Mouse (Mus musculus) thymus, adult 2 months (tissue): ENCODE measurements at regions not wholly inside any gene's neighbourhood (a gene's known extent, or its start where the extent isn't known, plus 50 kb on each side); places are given as distances from the start of the nearest gene placed in this dataset.
"Not testable (repeated sequence)": the region's sequence is repeated elsewhere in the genome, so short reads cannot be mapped to it uniquely, and the experiment has no call there.

ENCODE experiments used
- DNase-seq: peaks from one replicate; pipeline ENCODE4 v3.0.0; 2021
- H3K27ac ChIP-seq: fragments of 200-500 bp; 2 replicates; pipeline ENCODE4 v1.5.1; 2012; ENCODE audit warnings: low read length, control low read depth; ENCODE audit not compliant: control insufficient read depth, insufficient read depth
- H3K27me3 ChIP-seq: fragments of 200-500 bp; 2 replicates; pipeline ENCODE4 v1.6.1; 2012; ENCODE audit warnings: mild to moderate bottlenecking, low read length, moderate library complexity, mixed read lengths; ENCODE audit not compliant: control insufficient read depth, insufficient read depth
- H3K36me3 ChIP-seq: fragments of 200-500 bp; 2 replicates; pipeline ENCODE4 v1.6.1; 2012; ENCODE audit warnings: mild to moderate bottlenecking, low read length, moderate library complexity; ENCODE audit not compliant: control insufficient read depth, insufficient read depth
- H3K4me1 ChIP-seq: fragments of 200-500 bp; replicated peaks from 2 replicates; pipeline ENCODE4 v1.6.1; 2012; ENCODE audit warnings: low read length; ENCODE audit not compliant: control insufficient read depth, insufficient read depth
- H3K4me3 ChIP-seq: fragments of 200-500 bp; 2 replicates; pipeline ENCODE4 v1.5.1; 2012; ENCODE audit warnings: mild to moderate bottlenecking, low read length, control low read depth, moderate library complexity; ENCODE audit not compliant: control insufficient read depth, insufficient read depth
- CTCF ChIP-seq: fragments of 200-500 bp; IDR thresholded peaks from 2 replicates; pipeline ENCODE4 v1.5.1; 2012; ENCODE audit warnings: mild to moderate bottlenecking, control low read depth, low read length, moderate library complexity, borderline replicate concordance; ENCODE audit not compliant: control insufficient read depth, poor library complexity, insufficient read depth; ENCODE audit errors: extremely low read depth
- POLR2A ChIP-seq: fragments of 200-500 bp; IDR thresholded peaks from 2 replicates; pipeline ENCODE4 v1.6.1; 2012; ENCODE audit warnings: mild to moderate bottlenecking, low read length, control low read depth, moderate library complexity; ENCODE audit not compliant: control insufficient read depth, poor library complexity, insufficient read depth; ENCODE audit errors: extremely low read depth
- WGBS: fragments of 180-500 bp; shearing (Covaris S2); methylation state at CpG from one replicate; pipeline ENCODE4 v1.1.7; 2018; 5-methylcytosine and 5-hydroxymethylcytosine counted together

DNA sequence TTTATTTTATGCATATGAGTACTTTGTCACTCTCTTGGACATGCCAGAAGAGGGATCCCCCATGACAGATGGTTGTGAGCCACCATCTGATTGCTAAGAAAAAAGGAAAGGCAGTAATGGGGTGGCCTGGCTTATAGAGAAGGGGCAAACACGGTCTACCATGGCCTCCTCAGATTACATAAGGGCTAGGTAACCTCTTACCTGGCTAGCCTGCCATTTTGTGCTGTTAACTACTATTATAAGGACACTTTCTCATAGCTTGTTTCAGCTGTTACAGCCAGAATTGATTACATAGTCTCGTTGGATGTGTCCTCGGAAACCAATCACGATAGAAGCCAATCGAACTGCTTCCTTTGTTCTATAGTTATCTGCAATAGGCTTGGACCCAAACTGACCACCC, 60.9 kb upstream of the Gm14496 start:
- no peaks in the 10 kb centered on the region for H3K4me1 ChIP-seq
- H3K27ac ChIP-seq: no peak overlapping the region
- no peaks in the 10 kb centered on the region for H3K36me3 ChIP-seq
- WGBS: 88% methylated on average over 5 of the region's 5 CpGs
- DNase-seq: no peak
- H3K27me3 ChIP-seq: no peaks in the 10 kb centered on the region
- TF ChIP-seq POLR2A (no peak), CTCF (no peak)
- no peak overlapping the region for H3K4me3 ChIP-seq

DNA sequence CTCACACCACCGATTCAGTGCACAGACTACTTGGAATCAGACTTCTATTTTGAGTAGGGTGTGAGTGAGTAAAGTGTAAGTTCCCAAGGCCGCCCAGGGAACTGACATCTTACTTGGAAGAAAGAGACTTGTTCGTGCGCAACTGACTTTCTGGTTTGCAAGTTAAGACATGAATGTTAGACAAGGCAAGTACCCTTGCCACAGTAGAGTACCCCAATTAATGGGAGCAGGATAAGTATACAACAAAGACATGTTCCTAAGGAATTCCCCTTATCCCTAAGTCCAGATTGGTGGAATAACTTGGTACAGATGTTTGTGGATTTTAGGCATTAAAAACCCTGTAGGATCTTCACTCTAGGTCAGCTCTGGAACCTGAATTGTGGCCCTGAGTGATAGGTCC, 60.4 kb upstream of the Gm14496 start:
- not testable (repeated sequence) for H3K4me3 ChIP-seq, H3K36me3 ChIP-seq, H3K27me3 ChIP-seq, DNase-seq, H3K4me1 ChIP-seq, H3K27ac ChIP-seq
- 96% methylated on average over 4 of the region's 4 CpGs for WGBS

DNA sequence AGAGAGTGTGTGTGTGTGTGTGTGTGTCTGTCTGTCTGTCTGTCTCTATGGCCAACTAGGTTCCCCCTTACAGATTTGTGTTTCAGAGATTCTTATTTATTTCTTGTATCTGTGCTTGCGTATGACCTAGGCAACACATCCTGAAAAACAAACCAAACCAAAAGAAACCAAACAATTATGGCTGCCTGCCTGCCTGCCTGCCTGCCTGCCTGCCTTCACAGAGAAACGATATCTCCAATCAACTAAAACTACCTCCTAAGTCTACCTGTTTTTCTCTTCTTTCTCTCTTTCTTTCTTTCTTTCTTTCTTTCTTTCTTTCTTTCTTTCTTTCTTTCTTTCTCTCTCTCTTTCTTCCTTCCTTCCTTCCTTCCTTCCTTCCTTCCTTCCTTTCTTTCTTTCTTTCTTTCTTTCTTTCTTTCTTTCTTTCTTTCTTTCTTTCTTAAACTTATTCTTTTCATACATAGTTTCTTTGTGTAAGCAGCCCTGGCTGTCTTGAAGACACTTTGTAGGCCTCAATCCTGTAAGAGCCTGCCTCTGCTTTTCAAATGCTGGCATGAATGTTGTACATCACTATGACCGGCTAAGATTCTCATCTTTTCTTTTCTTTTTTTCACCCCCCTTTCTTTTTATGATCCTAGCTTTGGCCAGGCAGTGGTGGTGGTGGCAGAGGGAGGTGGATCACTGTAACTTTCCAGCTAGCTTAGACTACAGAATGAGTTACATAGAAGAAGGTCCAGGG, 59.7 kb upstream of the Gm14496 start:
- peak; percentile 21 for DNase-seq
- 71% methylated on average over 3 of the region's 3 CpGs for WGBS
- not testable (repeated sequence) for H3K27ac ChIP-seq, H3K4me3 ChIP-seq, H3K36me3 ChIP-seq, H3K4me1 ChIP-seq, H3K27me3 ChIP-seq

DNA sequence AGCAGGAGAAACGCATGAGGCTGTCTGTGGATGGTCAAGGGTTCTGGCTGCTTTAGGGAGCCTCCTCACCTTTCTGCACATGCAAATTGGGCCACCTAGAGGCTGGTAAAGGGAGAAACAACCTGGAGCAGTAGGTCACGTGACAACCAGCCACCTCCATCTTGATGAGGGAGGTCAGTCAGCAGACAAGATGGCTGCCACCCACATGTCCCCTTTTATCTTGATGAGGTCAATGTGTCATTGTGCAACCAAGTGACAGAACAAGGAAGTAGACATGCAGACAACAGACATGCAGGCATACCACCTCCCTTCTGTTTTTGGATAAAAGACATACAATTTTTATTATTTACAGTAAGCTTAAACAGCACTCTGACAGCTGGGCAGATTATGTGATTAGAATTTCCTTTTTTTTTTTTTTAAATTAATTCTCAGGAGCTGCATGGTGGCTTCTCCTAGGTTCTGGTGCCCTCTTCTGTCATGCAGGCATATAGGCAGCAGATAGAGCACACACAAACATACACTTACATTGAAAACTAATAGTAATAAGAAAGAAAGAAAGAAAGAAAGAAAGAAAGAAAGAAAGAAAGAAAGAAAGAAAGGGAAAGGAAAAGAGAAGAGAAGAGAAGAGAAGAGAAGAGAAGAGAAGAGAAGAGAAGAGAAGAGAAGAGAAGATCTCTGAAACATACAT, 58.9 kb upstream of the Gm14496 start:
- 90% methylated on average over 2 of the region's 2 CpGs for WGBS
- no peak for DNase-seq
- H3K36me3 ChIP-seq: no peaks in the 10 kb centered on the region
- no peak overlapping the region for H3K4me3 ChIP-seq
- no peaks in the 10 kb centered on the region for H3K27me3 ChIP-seq
- TF ChIP-seq CTCF (no peak), POLR2A (no peak)
- no peak overlapping the region for H3K27ac ChIP-seq
- H3K4me1 ChIP-seq: no peaks in the 10 kb centered on the region
